Mouse (Mus musculus): ENCODE measurements at regions not wholly inside any gene's neighbourhood (a gene's known extent, or its start where the extent isn't known, plus 50 kb on each side); places are given as distances from the start of the nearest gene placed in this dataset.

GRCm38 (mm10) chr10:60936659-60937516, 105.5 kb upstream of the Unc5b start:
- no peak for DNase-seq

GRCm38 (mm10) chr10:60934297-60935286, 103.2 kb upstream of the Unc5b start:
- DNase-seq: no peak

- DNase-seq: no peak
Measured at GRCm38 (mm10) chr10:60933891-60934290, 102.5 kb upstream of the Unc5b start.

- no peak for DNase-seq
Measured at GRCm38 (mm10) chr10:60932855-60933254, 101.5 kb upstream of the Unc5b start.

- DNase-seq: peak; percentile 53 to 64
Measured at GRCm38 (mm10) chr10:60931891-60932378, 100.6 kb upstream of the Unc5b start.

- no peak for DNase-seq
Measured at GRCm38 (mm10) chr10:60928646-60929045, 97.3 kb upstream of the Unc5b start.

- no peak for DNase-seq
Measured at GRCm38 (mm10) chr10:60928164-60928563, 96.8 kb upstream of the Unc5b start.

GRCm38 (mm10) chr10:60926632-60927031, 95.3 kb upstream of the Unc5b start:
- no peak for DNase-seq

- no peak for DNase-seq
Measured at GRCm38 (mm10) chr10:60925644-60926043, 94.3 kb upstream of the Unc5b start.

- no peak for DNase-seq
Measured at GRCm38 (mm10) chr10:60925198-60925597, 93.8 kb upstream of the Unc5b start.

- DNase-seq: no peak
Measured at GRCm38 (mm10) chr10:60923806-60924205, 92.4 kb upstream of the Unc5b start.

- DNase-seq: no peak
Measured at GRCm38 (mm10) chr10:60920621-60921020, 89.2 kb upstream of the Unc5b start.

- no peak for DNase-seq
Measured at GRCm38 (mm10) chr10:60918020-60918419, 86.6 kb upstream of the Unc5b start.

GRCm38 (mm10) chr10:60914391-60914790, 83.0 kb upstream of the Unc5b start:
- no peak for DNase-seq

GRCm38 (mm10) chr10:60913456-60913900, 82.1 kb upstream of the Unc5b start:
- no peak for DNase-seq

GRCm38 (mm10) chr10:60904351-60904750, 73.0 kb upstream of the Unc5b start:
- no peak for DNase-seq

GRCm38 (mm10) chr10:60900992-60901391, 69.6 kb upstream of the Unc5b start:
- DNase-seq: no peak

- no peak for DNase-seq
Measured at GRCm38 (mm10) chr10:60893810-60894147, 62.4 kb upstream of the Unc5b start.

GRCm38 (mm10) chr10:60893130-60893809, 61.9 kb upstream of the Unc5b start:
- no peak for DNase-seq

- DNase-seq: no peak
Measured at GRCm38 (mm10) chr10:60892730-60893129, 61.3 kb upstream of the Unc5b start.

- no peak for DNase-seq
Measured at GRCm38 (mm10) chr10:60891476-60892170, 60.2 kb upstream of the Unc5b start.

GRCm38 (mm10) chr10:60889792-60890191, 58.4 kb upstream of the Unc5b start:
- no peak for DNase-seq
